Mouse (Mus musculus) C2C12 (cell line): Measurements from ENCODE around the gene Carhsp1. TPM values are rescaled to one million over a fixed set of nuclear protein-coding genes. Genes with fewer than 3 reads are reported as not detected.

Source experiments
- H3K27me3 ChIP-seq: one replicate; pipeline ENCODE4 v1.6.1; 2011; ENCODE audit not compliant: control insufficient read depth, insufficient read depth, insufficient read length
- H3K36me3 ChIP-seq: one replicate; pipeline ENCODE4 v1.6.1; 2011; ENCODE audit not compliant: control insufficient read depth, insufficient read depth
- H3K4me3 ChIP-seq: one replicate; pipeline ENCODE4 v1.5.1; 2011; ENCODE audit warnings: mild to moderate bottlenecking, control low read depth; ENCODE audit not compliant: poor library complexity, insufficient read depth, severe bottlenecking
- H3K79me2 ChIP-seq: one replicate; pipeline ENCODE4 v1.6.1; 2011; ENCODE audit not compliant: control insufficient read depth, insufficient read depth
- H3K79me3 ChIP-seq: one replicate; pipeline ENCODE4 v1.6.1; 2011; ENCODE audit warnings: low read depth, control low read depth
- H3ac ChIP-seq: one replicate; pipeline ENCODE3; 2011; ENCODE audit warnings: low read depth; ENCODE audit not compliant: control insufficient read depth, insufficient read length
- CEBPB ChIP-seq: IDR thresholded peaks from one replicate; pipeline ENCODE4 v1.6.1; 2011; ENCODE audit warnings: low read depth, mild to moderate bottlenecking, control low read depth, moderate library complexity
- CTCF ChIP-seq: IDR thresholded peaks from one replicate; pipeline ENCODE4 v1.5.1; 2011; ENCODE audit not compliant: control insufficient read depth, insufficient read depth, insufficient read length
- FOSL1 ChIP-seq: IDR thresholded peaks from one replicate; pipeline ENCODE4 v1.8.0; 2011; ENCODE audit warnings: mild to moderate bottlenecking, low read length; ENCODE audit not compliant: poor library complexity, insufficient read depth, severe bottlenecking
- MAX ChIP-seq: IDR thresholded peaks from one replicate; pipeline ENCODE4 v1.6.1; 2011; ENCODE audit warnings: mild to moderate bottlenecking, control low read depth
- MYOD1 ChIP-seq: IDR thresholded peaks from one replicate; pipeline ENCODE4 v1.6.1; 2011; ENCODE audit warnings: low read depth; ENCODE audit not compliant: control insufficient read depth, insufficient read length
- MYOG ChIP-seq: IDR thresholded peaks from one replicate; pipeline ENCODE4 v1.6.1; 2011; ENCODE audit not compliant: control insufficient read depth, insufficient read length; ENCODE audit errors: extremely low read depth
- USF1 ChIP-seq: IDR thresholded peaks from one replicate; pipeline ENCODE4 v1.6.1; 2011; ENCODE audit warnings: low read depth, mild to moderate bottlenecking, control low read depth, moderate library complexity
- polyA plus RNA-seq: library from polyadenylated mRNA; unstranded; fragments of >200 nt; fragmentation: generic; extraction: Trizol; gene quantifications from one replicate; pipeline ENCODE4 v1.2.1, GENCODE M21; 2012; ENCODE audit warnings: missing spikeins

The Carhsp1 gene
- polyA plus RNA-seq, 1 experiment = 94.2 TPM

- H3K27me3 ChIP-seq = no peaks in the 10 kb centered on the region
- peaks cover 40% of the 10 kb centered on the region for H3K79me3 ChIP-seq
- TF ChIP-seq CTCF = no peak
- no peak for TF ChIP-seq MYOD1
- no peak for TF ChIP-seq CEBPB
- TF ChIP-seq MYOG = no peak
- TF ChIP-seq MAX = no peak
- no peak for TF ChIP-seq USF1
- no peak for TF ChIP-seq FOSL1
- H3ac ChIP-seq = no peak overlapping the region
- peaks cover 55% of the 10 kb centered on the region for H3K36me3 ChIP-seq
- H3K4me3 ChIP-seq = no peak overlapping the region
- peaks cover 50% of the 10 kb centered on the region for H3K79me2 ChIP-seq
Observed at GRCm38 (mm10) chr16:8663022-8663421, 8.9 kb downstream of the Carhsp1 start.

- no peak for TF ChIP-seq CEBPB
- no peak for TF ChIP-seq MAX
- TF ChIP-seq CTCF = no peak
- TF ChIP-seq USF1 = no peak
- no peak for TF ChIP-seq MYOG
- TF ChIP-seq FOSL1 = no peak
- no peak for TF ChIP-seq MYOD1
- H3K36me3 ChIP-seq = peaks cover 64% of the 10 kb centered on the region
- H3K79me2 ChIP-seq = peaks cover 8% of the 10 kb centered on the region
- H3K27me3 ChIP-seq = no peaks in the 10 kb centered on the region
- H3K4me3 ChIP-seq = no peak overlapping the region
- no peak overlapping the region for H3ac ChIP-seq
- peaks cover 3% of the 10 kb centered on the region for H3K79me3 ChIP-seq
Observed at GRCm38 (mm10) chr16:8658764-8659163, 13.2 kb downstream of the Carhsp1 start.

DNA sequence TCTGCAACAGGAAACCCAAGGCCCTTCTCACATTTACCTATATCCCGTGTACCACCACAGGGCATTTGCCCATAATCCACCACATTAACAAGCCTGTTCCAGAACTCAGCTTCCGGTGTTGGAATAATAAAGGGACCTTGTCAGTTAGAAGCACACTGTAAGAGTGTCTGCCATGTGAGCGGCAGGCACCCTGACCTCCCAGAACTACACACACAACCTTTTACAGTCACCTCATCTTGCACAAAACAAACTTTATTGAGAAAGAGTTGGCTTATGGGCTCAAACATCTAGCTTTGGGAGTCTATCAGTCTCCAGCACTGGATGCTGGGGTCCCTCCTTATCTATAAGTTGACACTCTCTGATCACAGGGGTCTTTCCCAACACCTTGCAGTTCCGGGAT is 13.6 kb downstream of the Carhsp1 start:
- Histone ChIP-seq H3K27me3 (no peaks in the 10 kb centered on the region), H3K36me3 (peaks cover 64% of the 10 kb centered on the region), H3K79me2 (peaks cover 4% of the 10 kb centered on the region), H3ac (no peak overlapping the region), H3K4me3 (no peak overlapping the region), H3K79me3 (peaks cover 2% of the 10 kb centered on the region)
- TF ChIP-seq MAX (no peak), FOSL1 (no peak), CEBPB (no peak), MYOD1 (no peak), MYOG (no peak), USF1 (no peak), CTCF (no peak)

GRCm38 (mm10) chr16:8656256-8656655 is 15.7 kb downstream of the Carhsp1 start:
- H3K79me3 ChIP-seq = no peaks in the 10 kb centered on the region
- H3K27me3 ChIP-seq = no peaks in the 10 kb centered on the region
- H3ac ChIP-seq = no peak overlapping the region
- peaks cover 66% of the 10 kb centered on the region for H3K36me3 ChIP-seq
- no peaks in the 10 kb centered on the region for H3K79me2 ChIP-seq
- no peak for TF ChIP-seq MYOG
- TF ChIP-seq USF1 = no peak
- no peak for TF ChIP-seq MAX
- no peak for TF ChIP-seq MYOD1
- no peak for TF ChIP-seq FOSL1
- no peak for TF ChIP-seq CEBPB
- TF ChIP-seq CTCF = no peak
- H3K4me3 ChIP-seq = no peak overlapping the region

DNA sequence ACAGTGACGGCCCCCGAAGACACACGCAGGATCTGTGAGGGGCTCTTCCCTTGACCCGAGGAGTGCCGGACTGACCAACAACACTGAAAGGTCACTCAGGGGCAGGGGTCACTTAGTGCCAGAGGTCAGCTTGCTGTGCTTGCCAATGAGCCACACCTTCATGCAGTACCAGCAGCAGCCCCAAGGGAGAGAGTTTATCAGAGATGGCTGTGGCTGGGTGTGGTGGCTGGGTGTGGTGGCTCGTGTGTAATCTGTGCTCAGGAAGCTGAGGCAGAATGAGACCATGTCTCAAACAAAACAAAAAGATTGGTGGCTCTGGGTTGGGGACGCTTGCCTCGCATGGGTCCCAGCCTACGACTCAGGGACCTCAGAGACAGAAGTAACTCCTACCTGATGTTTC is 16.4 kb downstream of the Carhsp1 start:
- H3ac ChIP-seq = no peak overlapping the region
- no peaks in the 10 kb centered on the region for H3K27me3 ChIP-seq
- no peaks in the 10 kb centered on the region for H3K79me2 ChIP-seq
- peaks cover 69% of the 10 kb centered on the region for H3K36me3 ChIP-seq
- TF ChIP-seq CEBPB (no peak), USF1 (no peak), FOSL1 (no peak), MAX (no peak), MYOD1 (no peak), CTCF (no peak), MYOG (no peak)
- no peaks in the 10 kb centered on the region for H3K79me3 ChIP-seq
- no peak overlapping the region for H3K4me3 ChIP-seq

- Histone ChIP-seq H3K79me3 (no peaks in the 10 kb centered on the region), H3ac (no peak overlapping the region), H3K36me3 (peaks cover 68% of the 10 kb centered on the region), H3K4me3 (no peak overlapping the region), H3K27me3 (no peaks in the 10 kb centered on the region), H3K79me2 (no peaks in the 10 kb centered on the region)
- TF ChIP-seq CTCF (no peak), CEBPB (no peak), USF1 (no peak), MAX (no peak)
Observed at GRCm38 (mm10) chr16:8655108-8655507, 16.8 kb downstream of the Carhsp1 start.
